Mouse (Mus musculus) heart, embryonic 11.5 days (tissue): ENCODE measurements around the gene Bace2. TPM values are rescaled to one million over a fixed set of nuclear protein-coding genes. Genes with fewer than 3 reads are reported as not detected.

Source experiments
- ATAC-seq: fragments of 200-750 bp; cut with Nextera tagmentation; replicated peaks from 2 replicates; pipeline ENCODE4 v1.8.0; 2017; ENCODE audit warnings: moderate library complexity; ENCODE audit not compliant: insufficient number of reproducible peaks, low FRiP score, low TSS enrichment
- H3K27ac ChIP-seq: fragments of 300-500 bp; sonication (generic); 2 replicates; pipeline ENCODE4 v1.5.1; 2014; ENCODE audit warnings: mild to moderate bottlenecking, low read depth, low read length
- H3K27me3 ChIP-seq: fragments of 300-500 bp; sonication (generic); 2 replicates; pipeline ENCODE4 v1.6.1; 2014; ENCODE audit warnings: mild to moderate bottlenecking, low read length, mixed read lengths; ENCODE audit not compliant: control insufficient read depth, insufficient read depth
- H3K36me3 ChIP-seq: fragments of 300-500 bp; sonication (generic); 2 replicates; pipeline ENCODE4 v1.6.1; 2014; ENCODE audit warnings: mild to moderate bottlenecking, low read length, moderate library complexity, mixed read lengths; ENCODE audit not compliant: control insufficient read depth, insufficient read depth
- H3K4me1 ChIP-seq: fragments of 300-500 bp; sonication (generic); 2 replicates; pipeline ENCODE4 v1.6.1; 2014; ENCODE audit warnings: low read length; ENCODE audit not compliant: control insufficient read depth, insufficient read depth
- H3K4me2 ChIP-seq: fragments of 300-500 bp; sonication (generic); 2 replicates; pipeline ENCODE4 v1.6.1; 2014; ENCODE audit warnings: mild to moderate bottlenecking, moderate library complexity
- H3K4me3 ChIP-seq: fragments of 300-500 bp; sonication (generic); 2 replicates; pipeline ENCODE4 v1.5.1; 2014; ENCODE audit warnings: low read depth, low read length
- H3K9ac ChIP-seq: fragments of 300-500 bp; sonication (generic); 2 replicates; pipeline ENCODE4 v1.6.1; 2014; ENCODE audit warnings: mild to moderate bottlenecking, low read depth, low read length, moderate library complexity
- H3K9me3 ChIP-seq: fragments of 300-500 bp; sonication (generic); replicated peaks from 2 replicates; pipeline ENCODE4 v1.6.1; 2016; ENCODE audit warnings: low read length; ENCODE audit not compliant: control insufficient read depth
- WGBS: fragments of 180-500 bp; shearing (Covaris S2); extraction: QIAGEN DNeasy Blood & Tissue Kit; methylation state at CpG from one replicate; pipeline ENCODE4 v1.1.7; 2014; ENCODE audit not compliant: insufficient replicate concordance; 5-methylcytosine and 5-hydroxymethylcytosine counted together
- polyA plus RNA-seq: library from polyadenylated mRNA; unstranded; fragments of >200 nt; fragmentation: Nextera tagmentation; extraction: Ambion mirVana; gene quantifications from 2 replicates; pipeline ENCODE4 v1.2.1, GENCODE M21; 2014

Gene Bace2
- polyA plus RNA-seq, 1 experiment from 2014 or later = 49.5 TPM

GRCm38 (mm10) chr16:97467993-97468791 is 111.7 kb downstream of the Bace2 start:
- Histone ChIP-seq H3K4me2 (no peak overlapping the region), H3K27ac (no peak overlapping the region), H3K27me3 (no peaks in the 10 kb centered on the region; the same call in 1 of the 2 replicates), H3K9me3 (no peaks in the 10 kb centered on the region), H3K4me1 (peaks cover 5% of the 10 kb centered on the region; the same call in 1 of the 2 replicates), H3K9ac (no peak overlapping the region), H3K36me3 (no peaks in the 10 kb centered on the region), H3K4me3 (no peak overlapping the region)
- ATAC-seq = no peak
- WGBS = 65% methylated on average over 4 of the region's 4 CpGs

- H3K4me1 ChIP-seq = peaks cover 5% of the 10 kb centered on the region; the same call in 1 of the 2 replicates
- no peak overlapping the region for H3K27ac ChIP-seq
- H3K4me3 ChIP-seq = no peak overlapping the region
- ATAC-seq = no peak
- 77% methylated on average over 2 of the region's 2 CpGs for WGBS
- H3K36me3 ChIP-seq = no peaks in the 10 kb centered on the region
- no peaks in the 10 kb centered on the region for H3K27me3 ChIP-seq
- no peaks in the 10 kb centered on the region for H3K9me3 ChIP-seq
- no peak overlapping the region for H3K9ac ChIP-seq
- H3K4me2 ChIP-seq = no peak overlapping the region
Observed at GRCm38 (mm10) chr16:97474671-97475070, 118.1 kb downstream of the Bace2 start.

GRCm38 (mm10) chr16:97475581-97475980 is 119.0 kb downstream of the Bace2 start:
- Histone ChIP-seq H3K27ac (no peak overlapping the region), H3K27me3 (no peaks in the 10 kb centered on the region), H3K36me3 (no peaks in the 10 kb centered on the region), H3K4me2 (no peak overlapping the region), H3K4me3 (no peak overlapping the region), H3K9me3 (no peaks in the 10 kb centered on the region), H3K9ac (no peak overlapping the region), H3K4me1 (peaks cover 3% of the 10 kb centered on the region; the same call in 1 of the 2 replicates)
- ATAC-seq = no peak
- WGBS = 68% methylated on average over 3 of the region's 3 CpGs

- no peaks in the 10 kb centered on the region for H3K4me1 ChIP-seq
Observed at GRCm38 (mm10) chr16:97476524-97476923, 120.0 kb downstream of the Bace2 start.

GRCm38 (mm10) chr16:97478655-97479054 is 122.1 kb downstream of the Bace2 start:
- 46% methylated on average over 2 of the region's 2 CpGs for WGBS

More at GRCm38 (mm10) chr16:97476524-97476923, 120.0 kb downstream of the Bace2 start:
- Histone ChIP-seq H3K4me3 (no peak overlapping the region), H3K9ac (no peak overlapping the region), H3K27ac (no peak overlapping the region), H3K27me3 (no peaks in the 10 kb centered on the region), H3K36me3 (no peaks in the 10 kb centered on the region), H3K4me2 (no peak overlapping the region), H3K9me3 (no peaks in the 10 kb centered on the region)
- WGBS = 79% methylated on average over 1 of the region's 1 CpGs
- no peak for ATAC-seq

GRCm38 (mm10) chr16:97492369-97492768 is 135.8 kb downstream of the Bace2 start:
- ATAC-seq = no peak
- Histone ChIP-seq H3K4me1 (no peaks in the 10 kb centered on the region), H3K4me2 (no peak overlapping the region), H3K4me3 (no peak overlapping the region), H3K36me3 (no peaks in the 10 kb centered on the region), H3K9me3 (no peaks in the 10 kb centered on the region), H3K27me3 (no peaks in the 10 kb centered on the region), H3K9ac (no peak overlapping the region), H3K27ac (no peak overlapping the region)
- WGBS = 75% methylated on average over 1 of the region's 1 CpGs

More at GRCm38 (mm10) chr16:97478655-97479054, 122.1 kb downstream of the Bace2 start:
- Histone ChIP-seq H3K4me3 (no peak overlapping the region), H3K36me3 (no peaks in the 10 kb centered on the region), H3K27me3 (no peaks in the 10 kb centered on the region), H3K4me2 (no peak overlapping the region), H3K9me3 (no peaks in the 10 kb centered on the region), H3K27ac (no peak overlapping the region), H3K4me1 (no peaks in the 10 kb centered on the region), H3K9ac (no peak overlapping the region)
- ATAC-seq = no peak

Other genes with a start within 250 kb of the Bace2 start
- gene Dscam, start 186.0 kb upstream of the Bace2 start, polyA plus RNA-seq = 0.08 and 0.10 TPM in 2 replicates
- gene Mx1, start 106.2 kb downstream of the Bace2 start, polyA plus RNA-seq = not detected in 2 replicates
- not detected in 2 replicates for gene Fam3b, start 158.1 kb downstream of the Bace2 start, polyA plus RNA-seq